Mouse (Mus musculus): Measurements from ENCODE around the gene Cdk2ap2.
A peak's percentile ranks its signal among the peaks of the same experiment; 100 is the strongest.

The Cdk2ap2 gene

GRCm38 (mm10) chr19:4135963-4136345 lies 39.0 kb downstream of the Cdk2ap2 start:
- DNase-seq (ENCODE audit: low read depth, low spot score): peak; percentile 75

- no peak for DNase-seq (ENCODE audit: low read depth, low spot score)
These were observed 39.5 kb downstream of the Cdk2ap2 start for GRCm38 (mm10) chr19:4136463-4136862.

- peak; percentile 73 for DNase-seq (ENCODE audit: low read depth, low spot score)
These were observed 40.9 kb downstream of the Cdk2ap2 start for GRCm38 (mm10) chr19:4137913-4138312.

GRCm38 (mm10) chr19:4139446-4139845 lies 42.5 kb downstream of the Cdk2ap2 start, which contains the start of gene Gpr152:
Gene Gpr152 (plus strand): TSS chr19:4139787.
- no peak for DNase-seq (ENCODE audit: low read depth, low spot score)

- no peak for DNase-seq (ENCODE audit: low read depth, low spot score)
These were observed 43.2 kb downstream of the Cdk2ap2 start for GRCm38 (mm10) chr19:4140147-4140546.

- no peak for DNase-seq (ENCODE audit: low read depth, low spot score)
These were observed 45.6 kb downstream of the Cdk2ap2 start for GRCm38 (mm10) chr19:4142416-4143173.

- no peak for DNase-seq (ENCODE audit: low read depth, low spot score)
These were observed 46.8 kb downstream of the Cdk2ap2 start, which contains the start of gene Cabp4 for GRCm38 (mm10) chr19:4143759-4144268. Gene Cabp4 (minus strand): TSS chr19:4144033.

- DNase-seq (ENCODE audit: low read depth, low spot score): peak; percentile 62
These were observed 47.8 kb downstream of the Cdk2ap2 start for GRCm38 (mm10) chr19:4144550-4145498.

- DNase-seq (ENCODE audit: low read depth, low spot score): no peak
These were observed 49.0 kb downstream of the Cdk2ap2 start for GRCm38 (mm10) chr19:4145936-4146335.

GRCm38 (mm10) chr19:4146366-4147021 lies 49.5 kb downstream of the Cdk2ap2 start:
- no peak for DNase-seq (ENCODE audit: low read depth, low spot score)

GRCm38 (mm10) chr19:4147022-4147405 lies 50.0 kb downstream of the Cdk2ap2 start:
- no peak for DNase-seq (ENCODE audit: low read depth, low spot score)

GRCm38 (mm10) chr19:4147782-4148490 lies 51.0 kb downstream of the Cdk2ap2 start:
- DNase-seq (ENCODE audit: low read depth, low spot score): no peak

- peak; percentile 92 for DNase-seq (ENCODE audit: low read depth, low spot score)
These were observed 51.5 kb downstream of the Cdk2ap2 start, which contains the start of gene Coro1b for GRCm38 (mm10) chr19:4148491-4148806. Gene Coro1b (plus strand): TSS chr19:4148619.
